Mouse (Mus musculus): ENCODE data around the gene Traf1. TPM values are rescaled to one million over a fixed set of nuclear protein-coding genes. Genes with fewer than 3 reads are reported as not detected.

Gene Traf1
- total RNA-seq, 2 experiments from 2014 or later: 0.36 to 0.53 TPM

DNA sequence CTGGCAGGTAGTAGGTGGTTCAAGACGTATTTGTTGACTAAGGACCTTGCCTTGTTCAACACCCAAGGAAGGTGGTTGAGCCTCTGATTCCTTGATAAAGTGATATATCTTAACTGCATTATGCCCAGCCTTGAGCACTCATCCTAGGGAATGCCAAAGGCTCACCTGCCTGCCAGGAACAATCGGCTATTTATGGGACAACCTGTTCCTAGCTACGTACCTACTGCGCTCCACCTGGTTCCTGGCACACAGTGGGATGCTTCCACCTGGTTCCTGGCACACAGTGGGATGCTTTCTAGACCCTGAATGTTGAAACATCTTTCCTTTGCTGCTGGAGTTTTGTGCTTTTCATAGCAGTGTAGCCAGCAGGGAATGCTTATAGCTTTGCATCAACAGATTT is 51.9 kb downstream of the Traf1 start:
- no peak for DNase-seq (ENCODE audit: extremely low spot score in 1 of 2, low spot score in 2 of 2)
- intact Hi-C loops (cut with DNase I): no loop called here

DNA sequence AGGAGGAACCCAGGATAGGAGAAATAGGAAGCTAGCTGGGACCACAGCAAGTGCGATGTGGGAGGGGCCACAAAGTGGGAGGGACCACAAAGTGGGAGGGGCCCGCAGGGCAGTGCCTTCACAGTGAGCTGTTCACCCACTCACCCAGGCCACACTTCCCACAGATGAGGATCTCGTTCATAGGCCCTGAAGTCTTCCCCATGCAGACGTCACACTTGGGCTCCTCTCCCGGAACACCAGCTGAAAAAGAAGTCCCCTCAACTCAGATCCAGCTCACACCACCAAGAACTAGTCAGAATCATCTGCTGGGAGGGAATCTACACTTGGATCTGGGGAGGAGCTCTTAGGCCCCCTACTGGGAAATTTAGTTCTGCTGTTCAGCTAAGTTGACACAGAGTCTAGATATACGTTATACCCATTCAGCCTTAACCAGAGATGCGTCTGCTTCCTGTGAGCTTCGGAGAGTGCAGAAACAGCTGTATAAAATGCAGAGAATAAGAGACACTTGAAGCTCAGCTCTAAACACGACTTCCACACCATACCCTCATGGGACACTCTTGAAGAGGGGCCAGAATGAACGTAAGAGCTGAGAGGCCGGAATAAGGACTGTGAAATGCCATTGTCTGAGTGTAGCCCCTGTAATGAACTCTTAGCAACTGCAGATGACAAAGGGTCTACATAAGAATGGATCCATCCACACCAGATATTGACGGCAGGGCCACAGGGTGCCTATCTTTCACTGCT is 54.5 kb downstream of the Traf1 start:
- peak in 1 of 2 experiments; percentile 68 for DNase-seq (ENCODE audit: extremely low spot score in 1 of 2, low spot score in 2 of 2)
- intact Hi-C loops (cut with DNase I): no loop called here

DNA sequence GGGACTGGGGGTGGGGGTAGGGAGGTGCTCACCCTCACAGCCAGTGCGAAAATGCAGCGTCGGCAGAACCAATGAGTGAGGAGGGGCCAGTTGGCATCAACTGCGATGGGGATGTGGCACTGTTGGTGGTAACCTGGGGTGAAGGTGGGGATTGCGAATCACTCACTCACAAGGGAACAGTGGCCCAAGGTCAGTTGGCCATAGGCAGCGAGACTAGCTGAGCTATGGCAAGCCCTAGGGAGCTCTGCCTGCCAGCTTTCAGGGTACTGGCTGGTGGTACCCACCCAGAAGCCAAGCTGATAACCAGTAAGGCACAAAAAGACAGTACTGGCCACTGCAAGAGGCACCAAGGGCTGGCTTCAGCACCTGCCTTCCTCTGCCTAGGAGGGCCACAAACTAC is 55.1 kb downstream of the Traf1 start:
- intact Hi-C loops (cut with DNase I): no loop called here
- DNase-seq (ENCODE audit: extremely low spot score in 1 of 2, low spot score in 2 of 2): peak in 1 of 2 experiments; percentile 39

DNA sequence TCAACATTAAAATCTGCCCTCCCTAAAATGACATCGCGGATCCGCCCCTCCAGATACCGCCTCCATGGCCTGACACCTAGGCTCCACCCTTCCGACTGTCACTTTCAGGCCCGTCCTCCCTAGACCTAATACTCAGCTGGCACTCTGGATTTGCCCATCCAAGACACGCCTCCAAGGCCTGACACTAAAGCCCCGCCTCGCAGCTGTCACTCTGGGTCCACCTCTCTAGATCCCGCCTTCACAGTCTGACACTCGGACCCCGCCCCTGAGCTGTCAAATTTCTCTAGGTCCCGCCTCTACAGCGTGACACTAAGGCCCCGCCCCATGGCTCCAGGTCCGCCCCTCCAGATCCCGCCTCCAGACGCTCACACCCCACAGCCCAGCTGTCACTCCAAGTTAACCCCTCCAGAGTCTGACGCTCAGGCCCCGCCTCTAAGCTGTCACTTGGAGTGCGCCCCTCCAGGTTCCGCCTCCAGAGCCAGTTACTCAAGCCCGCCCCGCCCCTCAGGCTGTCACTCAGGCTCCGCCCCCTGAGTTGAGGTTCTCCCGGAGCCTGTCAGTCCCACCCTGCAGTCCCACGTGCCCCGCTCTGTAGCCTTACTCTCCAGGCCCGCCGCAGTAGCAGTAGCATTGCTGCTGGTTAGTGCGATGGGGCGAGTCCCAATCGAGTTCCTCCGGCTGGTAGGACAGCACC is 56.6 kb downstream of the Traf1 start:
- DNase-seq (ENCODE audit: extremely low spot score in 1 of 2, low spot score in 2 of 2): peak; percentile 98 to 100
- intact Hi-C loops (cut with DNase I): no loop called here

- no peak for DNase-seq (ENCODE audit: extremely low spot score in 1 of 2, low spot score in 2 of 2)
- intact Hi-C loops (cut with DNase I): no loop called here
Observed at GRCm38 (mm10) chr2:34903652-34904405, 57.7 kb downstream of the Traf1 start.

DNA sequence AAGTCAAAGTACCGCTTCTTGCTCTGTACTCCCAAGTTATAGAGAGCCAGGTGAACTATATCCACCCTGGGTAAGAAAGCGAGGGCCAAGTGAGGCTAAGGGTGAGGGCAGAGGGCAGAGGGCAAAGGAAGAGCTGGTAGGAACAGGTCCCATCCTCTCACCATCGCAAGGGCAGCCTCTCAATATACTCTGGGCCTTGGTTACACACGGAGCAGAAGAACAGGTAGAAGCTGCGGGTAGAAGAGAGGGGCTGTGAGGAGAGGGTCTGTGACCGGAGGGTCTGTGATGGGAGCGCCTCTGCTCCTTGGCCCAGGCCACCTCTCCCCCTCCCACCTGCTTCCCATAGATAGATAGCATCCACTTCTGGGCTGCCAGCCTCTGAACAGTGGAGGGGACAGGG is 58.4 kb downstream of the Traf1 start:
- intact Hi-C loops (cut with DNase I): no loop called here
- no peak for DNase-seq (ENCODE audit: extremely low spot score in 1 of 2, low spot score in 2 of 2)

DNA sequence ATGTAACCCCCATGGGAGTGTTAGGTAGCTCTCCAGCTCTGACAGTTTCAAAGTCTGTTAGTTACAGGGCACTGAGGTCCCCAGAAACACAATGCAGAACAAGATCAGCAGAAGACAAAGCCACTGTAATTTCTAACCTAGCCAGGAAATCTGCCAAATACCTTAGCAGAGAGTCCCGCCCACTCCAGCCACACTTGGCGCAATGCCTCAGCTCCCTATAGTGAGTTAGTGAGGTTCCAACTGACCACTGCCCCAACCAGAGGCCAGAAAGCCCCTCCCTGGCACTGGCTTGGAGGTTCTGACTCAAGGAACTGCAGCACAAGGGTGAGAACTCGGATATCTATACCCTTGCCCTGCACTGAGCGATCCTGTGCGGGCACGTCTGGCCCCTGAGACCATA is 58.8 kb downstream of the Traf1 start:
- DNase-seq (ENCODE audit: extremely low spot score in 1 of 2, low spot score in 2 of 2): peak in 1 of 2 experiments; percentile 39
- intact Hi-C loops (cut with DNase I): no loop called here

GRCm38 (mm10) chr2:34901726-34902125 is 59.8 kb downstream of the Traf1 start:
- DNase-seq (ENCODE audit: extremely low spot score in 1 of 2, low spot score in 2 of 2): no peak
- intact Hi-C loops (cut with DNase I): no loop called here

GRCm38 (mm10) chr2:34900412-34900811 is 61.2 kb downstream of the Traf1 start:
- intact Hi-C loops (cut with DNase I): no loop called here
- DNase-seq (ENCODE audit: extremely low spot score in 1 of 2, low spot score in 2 of 2): no peak

- intact Hi-C loops (cut with DNase I): no loop called here
Observed at GRCm38 (mm10) chr2:34899682-34900081, 61.9 kb downstream of the Traf1 start.

GRCm38 (mm10) chr2:34897820-34898219 is 63.8 kb downstream of the Traf1 start:
- DNase-seq (ENCODE audit: extremely low spot score in 1 of 2, low spot score in 2 of 2): peak in 1 of 2 experiments; percentile 53
- intact Hi-C loops (cut with DNase I): no loop called here

More at GRCm38 (mm10) chr2:34899682-34900081, 61.9 kb downstream of the Traf1 start:
- no peak for DNase-seq (ENCODE audit: extremely low spot score in 1 of 2, low spot score in 2 of 2)

GRCm38 (mm10) chr2:34896821-34897460 is 64.6 kb downstream of the Traf1 start:
- DNase-seq (ENCODE audit: extremely low spot score in 1 of 2, low spot score in 2 of 2): no peak
- intact Hi-C loops (cut with DNase I): no loop called here

GRCm38 (mm10) chr2:34895503-34896113 is 66.0 kb downstream of the Traf1 start:
- intact Hi-C loops (cut with DNase I): no loop called here
- no peak for DNase-seq (ENCODE audit: extremely low spot score in 1 of 2, low spot score in 2 of 2)

DNA sequence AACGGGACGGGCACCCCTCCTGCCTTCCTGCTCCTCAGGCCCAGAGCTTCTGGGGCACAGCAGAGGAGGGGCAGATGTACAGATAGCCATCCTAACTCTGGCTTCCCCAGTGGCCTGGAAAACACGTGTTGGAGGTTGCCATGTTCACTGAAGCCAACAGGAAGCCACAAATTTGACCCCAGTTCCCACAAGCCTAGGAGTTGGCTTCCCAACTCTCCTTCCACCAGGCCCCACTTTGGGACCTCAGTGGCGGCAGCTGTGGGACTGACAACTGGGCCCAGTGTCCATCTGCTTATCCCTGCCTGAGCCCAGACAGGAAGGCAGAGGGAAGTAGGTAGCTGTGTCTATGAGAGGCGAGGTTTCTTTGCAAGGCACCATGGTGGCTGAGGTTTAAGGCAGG is 67.6 kb downstream of the Traf1 start:
- DNase-seq (ENCODE audit: extremely low spot score in 1 of 2, low spot score in 2 of 2): no peak
- intact Hi-C loops (cut with DNase I): no loop called here

Other genes with a start within 250 kb of the Traf1 start
- 100 to 1,000 TPM; 109 to 115 TPM for gene Gapvd1, start 206.5 kb downstream of the Traf1 start, total RNA-seq (2021)
- gene Hspa5, start 189.8 kb downstream of the Traf1 start, total RNA-seq (2021): 100 to 1,000 TPM; 216 to 224 TPM
- gene Rabepk, start 161.9 kb downstream of the Traf1 start, total RNA-seq (2021): 10 to 100 TPM; 22.3 to 32.6 TPM
- 100 to 1,000 TPM in 1 of 2 experiments, 10 to 100 TPM in 1; 97.1 to 103 TPM for gene Fbxw2, start 135.5 kb downstream of the Traf1 start, total RNA-seq (2021)
- gene Gm34653, start 128.8 kb downstream of the Traf1 start, total RNA-seq (2021): under 1 TPM in 1 of 2 experiments, not detected in 1; 0.20 TPM
- under 1 TPM; 0.34 to 0.53 TPM for gene Cutal, start 87.4 kb downstream of the Traf1 start, total RNA-seq (2021)
- gene Psmd5, start 86.8 kb downstream of the Traf1 start, total RNA-seq (2021): 10 to 100 TPM; 33.2 to 42.1 TPM
- 1 to 10 TPM; 1.3 to 1.8 TPM for gene Phf19, start 47.7 kb downstream of the Traf1 start, total RNA-seq (2021)
- under 1 TPM; 0.45 to 0.65 TPM for gene Hc, start 99.7 kb upstream of the Traf1 start, total RNA-seq (2021)
- not detected for gene AI182371, start 139.8 kb upstream of the Traf1 start, total RNA-seq (2021)
- gene Cntrl, start 147.7 kb upstream of the Traf1 start, total RNA-seq (2021): 10 to 100 TPM in 1 of 2 experiments, 1 to 10 TPM in 1; 9.4 to 12.6 TPM
- gene Rab14, start 239.3 kb upstream of the Traf1 start, total RNA-seq (2021): 100 to 1,000 TPM; 218 to 225 TPM

All from left cerebral cortex, postnatal 10 days (tissue).